Mouse (Mus musculus): ENCODE measurements around the gene Lypd4. TPM values are rescaled to one million over a fixed set of nuclear protein-coding genes. Genes with fewer than 3 reads are reported as not detected.
"Not testable (repeated sequence)": the region's sequence is repeated elsewhere in the genome, so short reads cannot be mapped to it uniquely, and the experiment has no call there.

The Lypd4 gene
- polyA plus RNA-seq, 1 experiment from 2014 or later = not detected

DNA sequence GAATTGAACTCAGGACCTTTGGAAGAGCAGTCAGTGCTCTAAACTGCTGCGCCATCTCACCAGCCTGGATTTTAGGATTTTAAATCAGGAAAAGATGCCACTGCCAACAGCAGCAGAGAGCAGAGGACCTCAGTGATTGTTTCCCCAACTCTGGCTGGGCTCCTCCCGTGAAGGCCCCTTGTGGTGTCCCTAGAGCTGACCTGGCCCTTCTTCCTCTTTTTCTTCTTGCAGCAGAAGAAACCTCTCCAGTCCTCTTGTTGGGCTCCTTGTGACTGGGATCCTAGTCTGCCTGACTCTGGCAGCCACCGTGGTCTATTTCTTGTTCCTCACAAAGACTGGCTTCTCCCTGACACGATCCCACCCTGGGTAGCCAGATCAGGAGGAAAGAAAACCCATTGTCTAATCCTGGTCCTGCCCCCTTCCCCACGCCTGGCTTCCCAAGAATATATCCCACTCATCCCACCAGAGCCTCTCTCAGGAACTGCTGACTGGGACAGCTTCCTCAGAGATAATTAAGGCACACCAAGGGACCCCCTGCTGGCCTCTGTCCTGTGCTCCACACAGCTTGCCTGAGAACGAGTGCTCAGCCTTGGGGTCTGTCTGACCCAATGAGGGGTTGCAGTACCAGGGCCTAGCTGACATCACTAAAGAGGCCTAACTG is 13.2 kb downstream of the Lypd4 start:
- no peaks in the 10 kb centered on the region for H3K4me1 ChIP-seq
- H3K4me2 ChIP-seq = no peak overlapping the region
- no peak for ATAC-seq (ENCODE audit: borderline replicate concordance, extremely low read depth, low FRiP score, low TSS enrichment)
- H3K9me3 ChIP-seq = no peaks in the 10 kb centered on the region
- no peak overlapping the region for H3K4me3 ChIP-seq
- H3K27ac ChIP-seq = no peak overlapping the region
- WGBS = 53% methylated on average over 6 of the region's 6 CpGs
- H3K27me3 ChIP-seq = no peaks in the 10 kb centered on the region
- H3K36me3 ChIP-seq = no peaks in the 10 kb centered on the region
- H3K9ac ChIP-seq = no peak overlapping the region

DNA sequence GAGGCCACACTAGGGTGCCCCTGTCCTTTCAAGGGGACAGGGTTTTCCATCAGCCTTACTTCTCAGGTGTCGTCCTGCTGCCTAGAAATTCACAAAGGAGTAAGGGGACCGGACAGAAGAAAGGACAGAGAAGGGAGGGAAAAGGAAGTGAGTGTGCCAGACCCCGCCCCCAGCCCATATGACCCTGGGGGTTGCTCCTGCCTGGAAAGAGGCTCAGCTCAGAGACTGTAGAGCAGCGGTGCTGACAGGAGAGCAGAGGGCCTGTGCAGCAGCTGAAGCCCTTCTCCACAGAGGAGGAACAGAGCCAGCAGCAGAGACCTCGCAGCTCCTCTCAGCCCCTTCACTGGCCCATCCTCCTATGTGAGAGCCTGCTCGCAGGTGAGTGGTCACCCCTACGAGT is 16.0 kb downstream of the Lypd4 start:
- Histone ChIP-seq H3K27ac (no peak overlapping the region), H3K27me3 (no peaks in the 10 kb centered on the region), H3K4me1 (no peaks in the 10 kb centered on the region), H3K36me3 (no peaks in the 10 kb centered on the region), H3K4me2 (no peak overlapping the region), H3K4me3 (no peak overlapping the region), H3K9me3 (no peaks in the 10 kb centered on the region), H3K9ac (no peak overlapping the region)
- ATAC-seq (ENCODE audit: borderline replicate concordance, extremely low read depth, low FRiP score, low TSS enrichment) = 0 out of 2 replicates have a peak, but pooled peaks have one; percentile 21
- 26% methylated on average over 7 of the region's 7 CpGs for WGBS

DNA sequence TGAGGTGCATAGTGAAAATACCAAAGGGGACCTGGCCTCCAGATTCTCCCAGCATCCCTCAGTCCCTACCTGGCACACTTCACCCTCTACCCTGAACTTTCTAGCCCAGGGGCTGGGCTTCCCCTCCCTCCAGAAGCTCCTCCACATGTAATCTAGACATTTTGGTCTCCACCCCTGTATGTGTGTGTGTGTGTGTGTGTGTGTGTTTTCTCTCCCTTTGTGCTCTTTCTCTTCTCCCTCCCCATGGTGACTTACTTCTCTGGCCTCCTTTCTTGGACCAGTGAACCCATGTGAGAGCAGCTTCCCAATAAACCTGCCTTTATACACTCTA is 16.5 kb downstream of the Lypd4 start:
- ATAC-seq (ENCODE audit: borderline replicate concordance, extremely low read depth, low FRiP score, low TSS enrichment) = no peak
- H3K9ac ChIP-seq = no peak overlapping the region
- H3K4me3 ChIP-seq = no peak overlapping the region
- no peak overlapping the region for H3K4me2 ChIP-seq
- no peaks in the 10 kb centered on the region for H3K9me3 ChIP-seq
- no peak overlapping the region for H3K27ac ChIP-seq
- H3K4me1 ChIP-seq = no peaks in the 10 kb centered on the region
- no peaks in the 10 kb centered on the region for H3K36me3 ChIP-seq
- no peaks in the 10 kb centered on the region for H3K27me3 ChIP-seq

DNA sequence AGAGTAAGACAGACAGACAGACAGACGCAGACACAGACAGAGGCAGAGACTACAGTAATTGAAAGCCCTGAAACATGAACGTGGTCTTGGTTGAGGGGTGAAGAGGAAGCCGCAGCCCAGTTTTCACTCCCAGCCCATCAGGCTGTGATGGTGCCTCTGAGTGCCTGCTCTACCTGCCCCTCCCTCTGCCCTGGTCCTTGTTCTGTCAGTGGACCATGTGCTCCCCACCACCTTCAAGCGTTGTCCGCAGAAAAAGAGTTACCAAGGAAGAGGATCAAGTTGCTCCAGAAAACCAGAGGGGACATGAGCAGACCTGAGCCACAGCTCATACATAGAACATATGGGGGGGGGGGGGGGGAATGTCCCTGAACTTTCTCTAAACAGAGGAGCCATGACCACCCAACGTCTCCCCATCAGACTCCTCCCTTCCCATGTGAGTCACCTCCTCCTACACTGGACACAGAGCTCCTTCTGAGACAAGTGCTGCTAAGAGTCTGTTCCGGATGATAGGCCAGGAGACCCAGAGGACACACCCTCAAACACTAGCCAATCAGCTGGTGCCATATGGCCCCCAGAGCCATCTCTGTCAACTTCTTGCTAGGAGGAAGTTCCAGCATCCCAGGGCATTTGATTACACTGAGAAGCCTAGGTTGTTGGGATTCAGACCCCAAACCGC is 17.0 kb downstream of the Lypd4 start:
- peak; percentile 69; the same call in 1 of the 2 replicates for ATAC-seq (ENCODE audit: borderline replicate concordance, extremely low read depth, low FRiP score, low TSS enrichment)
- 62% methylated on average over 8 of the region's 8 CpGs for WGBS
- no peak overlapping the region for H3K27ac ChIP-seq
- H3K36me3 ChIP-seq = no peaks in the 10 kb centered on the region
- no peaks in the 10 kb centered on the region for H3K4me1 ChIP-seq
- H3K9me3 ChIP-seq = no peaks in the 10 kb centered on the region
- H3K9ac ChIP-seq = no peak overlapping the region
- no peak overlapping the region for H3K4me2 ChIP-seq
- no peaks in the 10 kb centered on the region for H3K27me3 ChIP-seq
- H3K4me3 ChIP-seq = no peak overlapping the region

GRCm38 (mm10) chr7:24851596-24852325 is 18.0 kb downstream of the Lypd4 start:
- Histone ChIP-seq H3K36me3 (no peaks in the 10 kb centered on the region), H3K9me3 (no peaks in the 10 kb centered on the region), H3K4me2 (no peak overlapping the region), H3K27me3 (no peaks in the 10 kb centered on the region), H3K9ac (no peak overlapping the region), H3K4me1 (no peaks in the 10 kb centered on the region), H3K27ac (no peak overlapping the region), H3K4me3 (no peak overlapping the region)
- WGBS = 64% methylated on average over 5 of the region's 5 CpGs
- no peak for ATAC-seq (ENCODE audit: borderline replicate concordance, extremely low read depth, low FRiP score, low TSS enrichment)

- H3K4me2 ChIP-seq = no peak overlapping the region
- no peak overlapping the region for H3K27ac ChIP-seq
- no peaks in the 10 kb centered on the region for H3K27me3 ChIP-seq
- peak; percentile 46; the same call in 1 of the 2 replicates for ATAC-seq (ENCODE audit: borderline replicate concordance, extremely low read depth, low FRiP score, low TSS enrichment)
- no peaks in the 10 kb centered on the region for H3K36me3 ChIP-seq
- no peak overlapping the region for H3K9ac ChIP-seq
- no peaks in the 10 kb centered on the region for H3K4me1 ChIP-seq
- H3K4me3 ChIP-seq = no peak overlapping the region
- WGBS = 20% methylated on average over 6 of the region's 6 CpGs
- H3K9me3 ChIP-seq = no peaks in the 10 kb centered on the region
Measured at GRCm38 (mm10) chr7:24850899-24851303, 18.8 kb downstream of the Lypd4 start.

DNA sequence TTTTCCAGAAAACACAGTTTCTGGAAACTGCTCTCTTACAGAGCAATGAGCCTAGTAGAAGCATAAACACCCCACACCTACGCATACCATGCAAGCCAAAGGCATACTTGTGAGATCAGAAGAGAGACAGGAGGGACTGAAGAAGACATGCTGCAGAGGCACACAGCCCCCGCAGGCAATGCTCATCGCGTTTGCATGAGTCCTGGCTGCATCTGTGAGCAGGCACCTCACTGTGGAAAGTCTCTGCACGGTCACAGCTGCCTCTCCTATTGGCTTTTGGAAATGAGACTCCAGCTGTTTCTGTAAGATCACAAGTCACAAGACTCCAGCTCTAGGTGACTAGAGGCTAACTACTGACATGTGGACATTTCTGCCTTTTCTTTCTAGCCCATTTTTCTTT is 19.6 kb downstream of the Lypd4 start:
- Histone ChIP-seq H3K4me2 (no peak overlapping the region), H3K27me3 (no peaks in the 10 kb centered on the region), H3K4me1 (no peaks in the 10 kb centered on the region), H3K36me3 (no peaks in the 10 kb centered on the region), H3K4me3 (no peak overlapping the region), H3K9me3 (no peaks in the 10 kb centered on the region), H3K27ac (no peak overlapping the region), H3K9ac (no peak overlapping the region)
- no peak for ATAC-seq (ENCODE audit: borderline replicate concordance, extremely low read depth, low FRiP score, low TSS enrichment)
- WGBS = 13% methylated on average over 5 of the region's 5 CpGs

GRCm38 (mm10) chr7:24846576-24846975 is 23.2 kb downstream of the Lypd4 start:
- not testable (repeated sequence) for ATAC-seq (ENCODE audit: borderline replicate concordance, extremely low read depth, low FRiP score, low TSS enrichment); H3K36me3 ChIP-seq; H3K4me1 ChIP-seq; H3K9ac ChIP-seq; H3K27me3 ChIP-seq; H3K27ac ChIP-seq; H3K4me2 ChIP-seq; H3K4me3 ChIP-seq; H3K9me3 ChIP-seq
- WGBS = 30% methylated on average over 2 of the region's 2 CpGs

- ATAC-seq (ENCODE audit: borderline replicate concordance, extremely low read depth, low FRiP score, low TSS enrichment) = no peak
- Histone ChIP-seq H3K27ac (no peak overlapping the region), H3K4me3 (no peak overlapping the region), H3K4me1 (no peaks in the 10 kb centered on the region), H3K9ac (no peak overlapping the region), H3K27me3 (no peaks in the 10 kb centered on the region), H3K36me3 (no peaks in the 10 kb centered on the region), H3K4me2 (no peak overlapping the region), H3K9me3 (no peaks in the 10 kb centered on the region)
- 7% methylated on average over 6 of the region's 6 CpGs for WGBS
Measured at GRCm38 (mm10) chr7:24845713-24846112, 24.0 kb downstream of the Lypd4 start.

GRCm38 (mm10) chr7:24845181-24845580 is 24.6 kb downstream of the Lypd4 start:
- Histone ChIP-seq H3K4me1 (no peaks in the 10 kb centered on the region), H3K36me3 (no peaks in the 10 kb centered on the region), H3K9ac (no peak overlapping the region), H3K4me3 (no peak overlapping the region), H3K27ac (no peak overlapping the region), H3K27me3 (no peaks in the 10 kb centered on the region), H3K9me3 (no peaks in the 10 kb centered on the region), H3K4me2 (no peak overlapping the region)
- ATAC-seq (ENCODE audit: borderline replicate concordance, extremely low read depth, low FRiP score, low TSS enrichment) = no peak
- WGBS = 83% methylated on average over 9 of the region's 9 CpGs

GRCm38 (mm10) chr7:24844144-24844543 is 25.6 kb downstream of the Lypd4 start:
- no peak overlapping the region for H3K9ac ChIP-seq
- 30% methylated on average over 5 of the region's 5 CpGs for WGBS
- ATAC-seq (ENCODE audit: borderline replicate concordance, extremely low read depth, low FRiP score, low TSS enrichment) = no peak

GRCm38 (mm10) chr7:24841009-24841408 is 28.7 kb downstream of the Lypd4 start:
- no peaks in the 10 kb centered on the region for H3K36me3 ChIP-seq
- no peaks in the 10 kb centered on the region for H3K4me1 ChIP-seq
- ATAC-seq (ENCODE audit: borderline replicate concordance, extremely low read depth, low FRiP score, low TSS enrichment) = no peak
- H3K27ac ChIP-seq = no peak overlapping the region
- H3K27me3 ChIP-seq = no peaks in the 10 kb centered on the region
- H3K9me3 ChIP-seq = no peaks in the 10 kb centered on the region
- H3K9ac ChIP-seq = no peak overlapping the region
- H3K4me3 ChIP-seq = no peak overlapping the region
- no peak overlapping the region for H3K4me2 ChIP-seq
- WGBS = 70% methylated on average over 4 of the region's 4 CpGs

More at GRCm38 (mm10) chr7:24844144-24844543, 25.6 kb downstream of the Lypd4 start:
- no peaks in the 10 kb centered on the region for H3K36me3 ChIP-seq
- H3K9me3 ChIP-seq = no peaks in the 10 kb centered on the region
- no peak overlapping the region for H3K4me3 ChIP-seq
- no peak overlapping the region for H3K27ac ChIP-seq
- no peaks in the 10 kb centered on the region for H3K4me1 ChIP-seq
- no peak overlapping the region for H3K4me2 ChIP-seq
- H3K27me3 ChIP-seq = no peaks in the 10 kb centered on the region

Data from lung, embryonic 15.5 days (tissue).